Mouse (Mus musculus) kidney, postnatal 10 days (tissue): ENCODE measurements around the gene Grk2.

Experiments used
- DNase-seq: peaks from one replicate; pipeline ENCODE4 v3.0.0; 2021; ENCODE audit warnings: mixed read lengths

Grk2 gene

DNA sequence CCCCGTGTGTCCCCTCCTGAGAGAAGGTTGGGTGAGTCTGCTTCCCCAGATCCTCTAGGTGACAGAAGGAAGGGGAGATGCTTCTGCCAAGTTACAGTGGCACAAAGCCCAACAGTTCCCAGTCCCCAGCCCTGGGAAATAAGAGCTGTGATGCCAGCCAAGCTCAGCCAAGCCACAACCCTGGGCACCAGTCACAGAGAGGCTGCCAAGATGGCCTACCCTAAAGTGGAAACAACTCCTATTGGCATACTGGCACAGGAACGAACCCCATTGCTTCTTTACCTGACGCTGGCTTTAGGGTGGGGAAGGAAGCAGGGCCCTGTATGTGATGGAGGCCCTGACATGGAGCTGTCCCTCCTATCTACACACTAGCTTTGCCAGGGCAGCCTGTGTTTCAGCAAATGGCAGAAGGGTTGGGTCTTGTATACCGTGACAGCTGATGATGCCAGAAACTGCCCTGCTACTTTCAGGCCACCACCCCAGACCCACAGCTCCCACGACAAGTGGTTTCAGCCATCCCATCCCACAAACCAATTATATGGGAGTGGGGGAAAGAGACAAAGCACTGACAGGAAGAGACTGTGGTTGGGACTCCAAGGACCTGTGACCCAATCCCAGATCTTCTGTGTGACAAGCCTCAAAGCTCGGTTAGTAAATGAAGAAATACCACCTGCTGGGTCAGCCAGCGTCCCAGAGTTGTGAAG, 2.9 kb downstream of the Grk2 start:
- DNase-seq = no peak

DNA sequence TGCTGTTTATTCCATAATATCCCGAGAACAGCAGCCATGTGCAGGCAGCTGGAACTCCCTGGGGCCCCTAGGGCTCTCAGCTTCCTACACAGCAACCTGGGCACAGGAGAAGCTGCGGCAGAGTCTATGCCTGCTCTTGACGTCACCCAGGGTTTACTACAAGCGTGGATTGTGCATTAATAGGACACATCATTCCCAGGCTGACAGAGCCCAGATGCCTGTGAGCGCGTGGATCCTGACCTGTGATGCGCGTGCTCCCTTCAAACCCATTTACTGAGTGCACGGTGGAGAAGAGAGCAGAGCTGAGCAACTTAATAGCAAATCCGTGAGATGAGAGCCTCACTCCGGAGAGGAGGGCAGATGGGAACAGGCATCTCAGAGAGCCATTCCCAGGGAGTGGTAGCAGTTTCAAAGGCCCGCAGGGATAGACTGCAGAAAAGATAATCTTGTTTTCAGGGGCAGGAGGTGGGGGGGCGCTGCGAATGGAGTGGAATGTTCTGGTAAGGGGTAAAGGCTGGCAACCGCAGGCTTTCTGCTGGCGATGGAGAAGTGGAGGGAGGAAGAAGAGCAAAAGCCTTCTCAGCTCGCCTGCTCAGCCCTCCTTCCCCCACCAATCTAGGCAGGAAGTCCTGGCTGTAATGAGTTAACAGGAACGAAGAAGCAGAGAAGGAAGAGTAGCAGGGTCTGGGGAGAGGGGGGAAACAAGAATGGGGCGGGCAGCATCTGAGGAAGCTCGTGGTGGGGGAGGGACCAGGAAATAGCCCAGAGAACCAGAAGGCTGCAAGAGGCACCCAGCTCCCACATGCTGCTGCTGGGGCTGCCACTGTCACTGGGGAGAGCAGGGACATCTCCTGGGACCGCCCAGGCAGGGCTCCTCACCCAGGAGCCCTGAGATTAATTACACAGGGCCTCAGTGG, 4.0 kb downstream of the Grk2 start:
- peak; percentile 82 for DNase-seq

DNA sequence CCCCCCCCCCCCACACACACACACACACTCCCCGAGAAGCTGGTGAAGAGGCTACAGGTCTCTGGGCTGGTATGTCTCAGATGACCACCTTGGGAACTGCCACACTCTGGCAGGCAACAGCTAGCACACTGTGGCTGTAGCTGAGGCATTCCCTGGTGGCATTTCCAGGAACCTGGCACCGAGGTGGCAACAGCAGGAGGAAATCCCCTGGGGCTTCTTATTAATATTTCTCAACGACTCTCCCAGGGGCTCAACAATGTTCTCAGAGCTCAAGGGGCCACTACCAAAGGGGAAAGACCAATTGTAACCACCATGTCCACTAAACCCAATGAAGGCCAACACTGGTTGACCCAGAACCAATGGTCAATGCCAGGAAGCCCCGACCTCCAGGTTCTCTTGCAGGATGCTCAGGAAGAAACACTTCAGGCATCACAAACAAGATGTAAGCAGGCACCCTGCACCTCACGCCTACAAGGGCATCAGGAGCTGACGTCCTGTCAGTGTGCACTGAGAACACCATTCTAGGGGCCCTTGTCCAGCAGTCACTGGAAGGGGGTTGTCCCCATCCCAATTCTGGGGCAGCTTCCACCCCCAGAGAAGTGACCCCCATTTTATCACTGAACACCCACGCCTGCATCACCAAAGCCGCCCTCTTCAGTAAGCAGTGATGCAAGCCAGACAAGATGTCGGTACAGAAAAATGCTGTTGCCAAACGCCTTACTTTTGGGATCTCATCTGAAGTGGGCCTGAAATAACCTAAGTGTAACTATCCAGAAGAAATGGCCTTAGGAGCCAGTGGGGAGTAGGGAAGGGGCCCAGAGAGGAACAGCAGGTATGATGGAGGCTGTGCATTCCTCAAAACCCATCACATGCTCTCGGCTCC, 4.9 kb downstream of the Grk2 start:
- DNase-seq = no peak

DNA sequence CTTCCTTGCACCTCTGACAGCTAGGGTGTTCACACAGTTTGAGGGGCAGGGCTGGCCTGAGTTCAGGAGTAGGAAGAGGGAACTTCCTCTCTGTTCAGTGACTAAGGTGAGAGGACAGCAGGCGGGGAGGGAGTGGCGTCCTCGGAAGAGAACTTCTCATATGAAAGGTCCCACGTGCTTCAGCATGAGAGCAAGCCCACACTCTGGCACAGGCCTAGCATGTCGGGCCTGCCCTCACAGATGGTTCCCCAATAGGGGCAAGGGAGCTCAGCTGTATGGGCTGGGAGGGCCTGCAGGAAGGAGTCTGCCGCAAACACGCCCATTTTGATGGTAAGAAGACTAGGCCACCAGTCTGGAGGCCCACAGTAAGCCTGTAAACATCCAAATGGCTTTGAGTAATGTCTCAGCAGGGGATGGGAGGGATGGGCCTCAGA, 5.7 kb downstream of the Grk2 start:
- no peak for DNase-seq

DNA sequence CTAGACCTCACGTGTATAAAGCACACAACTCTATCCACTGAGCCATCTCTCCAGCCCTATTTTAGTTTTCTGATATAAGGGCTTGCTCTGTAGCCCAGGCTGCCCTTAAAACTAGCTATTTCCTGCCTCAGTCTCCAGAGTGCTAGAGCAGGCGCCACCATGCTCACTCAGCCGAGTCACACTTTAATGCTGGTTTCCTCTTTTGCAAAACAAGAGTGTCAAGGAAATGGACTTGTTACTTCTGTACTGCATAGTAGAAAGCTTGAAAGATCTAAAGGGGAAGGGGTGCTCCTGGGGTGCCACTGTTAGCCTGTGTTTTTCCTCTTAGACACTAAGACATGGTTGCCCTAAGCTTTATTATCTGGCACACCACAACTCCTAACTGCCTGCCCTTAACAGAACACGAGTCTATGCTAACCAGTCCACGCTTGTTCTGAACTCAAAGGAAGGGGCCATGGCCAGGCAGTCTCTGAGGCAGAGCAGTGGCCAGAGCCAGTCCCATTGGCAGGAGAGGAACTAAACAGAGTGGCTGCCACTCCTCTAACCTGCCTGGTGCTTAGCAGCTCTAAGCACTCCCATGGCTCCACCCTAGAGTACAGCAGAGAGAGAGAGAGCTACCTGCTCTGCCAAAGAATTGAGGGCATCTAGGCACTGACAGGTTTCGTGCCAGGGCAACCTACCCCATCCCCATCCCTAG, 6.3 kb downstream of the Grk2 start:
- no peak for DNase-seq

DNA sequence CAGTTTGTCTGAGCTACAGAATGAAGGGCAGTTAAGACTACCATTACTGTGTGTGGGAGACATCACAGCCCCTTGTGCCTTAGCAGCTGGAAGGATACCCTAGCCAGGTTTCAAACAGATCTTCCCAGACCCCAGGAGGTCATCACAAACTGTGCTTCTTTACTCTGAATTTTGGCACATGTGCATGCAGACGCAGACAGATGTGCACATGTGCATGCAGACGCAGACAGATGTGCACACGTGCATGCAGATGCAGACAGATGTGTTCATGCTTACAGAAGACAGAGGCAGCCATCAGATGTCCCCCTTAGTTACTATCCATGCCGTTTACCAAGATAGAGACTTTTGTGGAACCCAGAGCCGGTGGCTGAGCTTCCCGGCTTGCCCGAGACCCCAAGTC, 6.9 kb downstream of the Grk2 start:
- DNase-seq = no peak

DNA sequence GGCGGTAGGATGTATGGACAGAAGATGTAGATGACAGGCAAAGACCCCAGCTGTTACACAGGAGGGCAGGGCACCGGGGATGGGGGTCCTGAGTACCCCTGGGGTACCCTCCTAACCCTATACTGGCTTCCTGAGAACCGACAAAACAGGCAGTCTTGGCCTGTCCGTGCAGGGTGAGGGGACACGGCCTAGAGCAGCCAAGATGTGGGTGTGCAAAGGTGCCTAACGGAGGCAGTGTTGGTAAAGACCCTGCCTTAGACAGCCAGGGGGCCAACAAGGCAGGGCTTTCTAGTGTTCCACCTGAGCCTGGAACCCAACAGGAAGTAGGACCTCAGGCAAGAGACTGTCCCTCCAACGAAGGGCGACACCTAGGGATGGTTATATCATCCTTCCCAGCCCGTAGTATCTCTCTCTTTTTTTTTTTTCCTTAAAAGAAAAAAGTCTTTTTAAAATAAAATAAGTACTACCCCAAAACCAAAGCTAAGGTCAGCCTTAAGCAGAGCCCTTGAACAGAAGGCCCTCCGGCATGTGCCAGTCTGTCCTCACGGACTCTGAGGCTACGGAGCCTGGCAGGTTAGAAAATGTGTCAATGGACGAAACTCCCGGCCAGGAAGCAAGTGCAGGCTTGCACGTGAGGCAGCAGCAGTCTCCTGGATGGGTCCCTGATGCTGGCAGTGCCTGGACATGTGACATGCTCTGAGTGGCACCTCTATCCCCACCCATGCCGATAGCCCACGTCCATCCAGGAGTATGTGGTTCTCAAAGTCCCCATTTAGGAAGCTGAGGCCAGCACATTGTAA, 7.5 kb downstream of the Grk2 start:
- DNase-seq = no peak

DNA sequence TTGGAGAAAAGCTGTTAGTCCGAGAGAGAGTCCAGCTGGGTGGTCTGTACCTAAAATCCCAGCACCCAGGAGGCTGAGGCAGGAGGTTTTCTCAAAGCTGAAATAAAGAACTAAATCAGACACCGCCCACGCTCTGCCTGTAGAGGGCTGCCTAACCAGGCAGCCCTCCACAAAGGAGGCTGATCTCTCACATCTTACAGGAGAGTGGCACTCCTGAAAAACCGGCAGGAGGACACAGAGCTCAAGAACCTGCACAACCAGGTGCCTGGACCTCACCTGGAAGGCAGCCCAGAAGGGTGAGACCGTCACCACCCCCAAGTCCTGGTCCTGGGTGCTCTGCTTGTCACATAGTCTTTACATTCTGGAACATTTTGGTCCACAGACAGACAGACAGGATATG, 8.2 kb downstream of the Grk2 start:
- no peak for DNase-seq

DNA sequence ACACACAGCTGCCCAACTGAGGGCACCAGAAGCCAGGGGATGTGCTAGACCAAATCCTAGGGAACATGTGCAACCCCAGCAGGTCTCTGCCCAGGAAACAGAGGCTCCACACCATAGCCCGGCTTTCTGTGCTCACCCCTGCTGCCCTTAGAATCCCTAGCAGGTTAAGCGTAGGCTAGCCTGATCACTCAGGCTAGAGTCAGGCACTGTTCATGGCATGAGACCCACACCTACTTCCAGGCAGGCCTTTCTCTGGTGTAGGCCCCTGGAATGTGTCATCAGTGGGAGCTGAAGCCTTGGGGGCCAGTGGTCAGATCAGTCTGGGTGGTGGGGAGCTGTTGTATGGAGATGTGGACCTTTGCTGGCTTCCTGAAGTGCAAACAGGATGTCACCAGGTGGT, 9.4 kb downstream of the Grk2 start:
- no peak for DNase-seq

DNA sequence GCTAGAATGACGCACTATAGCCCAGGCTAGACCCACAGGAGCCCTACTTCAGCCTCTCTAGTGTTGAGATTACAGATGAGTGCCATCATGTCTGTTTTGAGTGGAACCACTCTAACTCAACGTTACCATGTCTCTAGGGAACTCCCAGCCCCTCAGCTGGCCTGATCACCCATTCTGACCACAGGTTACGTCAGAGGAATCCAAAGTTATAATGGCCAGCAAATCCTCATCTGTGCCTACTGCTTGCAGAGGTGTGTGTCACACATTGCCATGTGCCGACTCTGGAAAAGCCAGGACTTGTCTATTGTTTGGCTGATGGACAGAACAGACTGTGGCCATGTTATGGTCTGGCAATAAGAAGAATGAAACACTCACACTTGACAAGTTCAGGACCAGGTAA, 10.6 kb downstream of the Grk2 start:
- no peak for DNase-seq

DNA sequence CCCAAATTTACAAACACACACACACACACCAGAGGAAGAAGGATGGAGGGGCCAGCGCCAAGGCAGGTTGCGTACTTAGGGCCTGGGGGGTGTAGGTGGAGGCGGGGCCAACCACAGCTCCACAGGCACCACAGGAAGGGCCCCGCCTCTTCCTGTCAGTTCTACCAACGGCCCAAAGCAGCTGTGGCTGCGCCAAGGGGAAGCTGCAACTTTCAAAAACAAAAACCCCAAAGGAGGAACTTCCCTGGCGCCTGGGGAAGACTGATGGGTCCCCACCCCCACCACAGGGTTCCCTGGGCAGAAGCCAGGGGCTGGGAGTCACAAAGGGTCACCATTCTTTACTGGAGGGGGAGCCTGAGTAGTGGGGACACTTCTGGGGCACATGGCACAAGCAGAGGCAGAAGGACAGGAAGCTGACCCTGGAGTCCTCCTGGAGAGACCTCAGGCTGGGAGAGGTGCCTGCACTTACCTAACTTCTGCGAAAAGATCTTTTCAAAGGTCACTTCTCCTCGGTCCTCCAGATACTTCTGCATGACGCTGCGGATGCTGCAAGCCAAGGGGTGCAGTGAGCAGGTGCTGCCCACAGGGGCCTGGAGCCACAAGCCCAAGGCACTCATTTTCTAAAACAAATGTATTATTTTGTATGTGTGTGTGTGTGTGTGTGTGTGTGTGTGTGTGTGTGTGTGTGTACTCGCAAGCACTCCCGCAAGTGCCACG, 11.5 kb downstream of the Grk2 start:
- DNase-seq = peak; percentile 77

DNA sequence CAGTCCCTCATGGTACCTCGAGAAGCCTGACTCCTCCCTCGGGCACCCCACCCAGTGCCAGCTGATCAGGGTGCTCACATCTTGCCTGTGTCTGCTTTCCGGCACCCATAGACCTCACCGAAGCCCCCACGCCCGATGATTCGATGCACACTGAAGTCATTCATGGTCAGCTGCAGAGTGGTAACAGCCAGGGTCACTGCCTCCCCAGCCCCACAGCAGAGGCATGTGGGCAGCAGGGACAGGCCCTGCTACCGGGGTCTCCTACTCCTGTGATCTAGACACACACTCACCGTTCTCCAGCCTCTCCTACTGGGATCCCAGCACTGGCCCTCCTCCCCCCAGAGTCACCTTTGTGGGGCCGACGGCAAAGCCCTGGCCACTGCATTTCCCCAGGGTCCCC, 14.9 kb downstream of the Grk2 start:
- no peak for DNase-seq

DNA sequence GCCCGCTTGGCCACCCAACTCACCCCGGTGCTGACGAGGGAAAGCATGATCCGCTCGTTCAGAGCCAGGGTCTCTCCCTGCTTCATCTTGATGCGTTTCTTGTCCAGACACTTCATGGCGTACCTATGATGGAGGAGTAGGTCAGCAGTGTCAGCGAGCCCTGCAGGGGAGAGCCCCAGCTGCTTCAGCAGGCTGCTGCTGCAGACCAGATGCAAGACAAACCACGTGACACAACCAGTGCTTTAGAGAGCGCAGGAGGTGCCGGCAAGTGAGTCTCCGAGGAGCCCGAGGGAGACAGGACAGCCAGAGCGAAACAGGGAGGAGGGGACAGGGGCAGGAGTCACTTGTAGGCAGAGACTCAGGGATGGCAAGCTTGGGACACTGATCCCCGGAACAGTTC, 15.3 kb downstream of the Grk2 start:
- DNase-seq = no peak

DNA sequence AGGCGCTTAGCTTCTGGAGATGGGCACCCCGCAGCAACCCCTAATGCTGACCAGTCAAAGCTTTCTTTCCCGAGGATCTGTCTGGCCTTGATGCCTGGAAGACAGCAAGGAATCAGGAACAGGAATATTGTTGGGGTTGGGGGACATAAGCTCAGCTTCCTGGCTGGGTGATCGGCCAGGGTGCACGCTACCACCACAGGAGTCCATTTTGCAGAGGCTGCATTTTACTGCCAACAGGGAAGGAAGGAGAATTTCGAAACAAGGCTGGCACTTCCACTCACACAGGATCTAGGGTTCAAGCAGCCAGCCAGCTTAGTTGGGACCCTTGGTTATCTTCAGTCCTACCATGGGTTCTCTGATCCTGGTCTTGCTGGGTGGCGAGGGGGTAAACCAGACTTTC, 22.4 kb downstream of the Grk2 start:
- no peak for DNase-seq

DNA sequence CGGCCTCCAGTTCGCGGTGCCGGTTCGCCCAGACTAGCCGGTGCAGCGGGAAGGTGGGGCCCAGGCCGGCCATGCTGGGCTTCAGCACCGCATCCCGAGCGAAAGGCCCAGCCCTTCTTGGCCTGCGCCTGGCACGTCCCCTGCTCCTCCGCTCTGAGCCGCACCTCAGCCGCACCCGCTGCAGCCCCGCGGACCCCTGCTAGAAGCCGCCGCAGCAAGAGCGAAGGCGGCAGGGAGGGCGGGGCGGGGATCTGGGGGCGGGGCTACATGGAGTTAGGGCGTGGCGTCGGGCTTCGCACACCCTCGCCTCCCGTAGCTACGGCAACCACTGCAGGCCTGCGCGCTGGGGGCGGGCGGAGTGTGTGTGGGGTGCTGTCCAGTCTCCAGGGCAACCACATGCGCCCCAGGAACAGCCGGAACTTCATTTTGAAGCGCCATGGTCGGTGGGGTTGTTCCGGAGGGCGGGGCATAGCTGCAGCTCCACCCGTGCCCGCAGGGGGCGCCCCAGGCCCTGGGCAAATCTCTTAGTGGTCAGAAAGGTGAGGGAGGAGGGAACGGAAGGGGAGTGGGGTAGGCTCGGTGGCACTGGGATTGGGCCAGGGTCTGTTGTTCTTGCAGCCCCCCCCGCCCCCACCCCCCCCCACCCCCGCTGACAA, 23.0 kb downstream of the Grk2 start, which contains the start of gene Ankrd13d:
Ankrd13d (minus strand) TSS at position 240 of the 656 bp plus-strand sequence.
- DNase-seq = peak; percentile 92

DNA sequence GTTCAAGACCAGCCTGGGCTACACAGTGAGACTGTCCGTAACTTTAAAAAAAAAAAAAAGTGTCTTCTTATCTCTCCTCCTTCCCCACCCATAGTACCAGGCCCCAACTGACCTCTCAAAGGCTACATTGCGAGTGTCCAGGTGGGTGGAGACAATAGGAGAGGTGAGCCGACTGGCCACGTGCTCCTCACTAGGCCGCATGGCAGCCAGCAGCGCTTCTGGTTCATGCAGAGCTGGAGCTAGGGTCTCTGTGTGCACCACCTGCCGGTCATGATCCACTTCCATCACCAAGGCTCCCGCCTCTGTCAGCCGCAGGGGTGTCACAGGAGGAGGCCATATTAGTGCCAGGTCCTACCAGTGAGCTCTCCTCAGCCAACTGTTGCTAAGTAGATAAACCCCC, 25.6 kb downstream of the Grk2 start:
- no peak for DNase-seq

DNA sequence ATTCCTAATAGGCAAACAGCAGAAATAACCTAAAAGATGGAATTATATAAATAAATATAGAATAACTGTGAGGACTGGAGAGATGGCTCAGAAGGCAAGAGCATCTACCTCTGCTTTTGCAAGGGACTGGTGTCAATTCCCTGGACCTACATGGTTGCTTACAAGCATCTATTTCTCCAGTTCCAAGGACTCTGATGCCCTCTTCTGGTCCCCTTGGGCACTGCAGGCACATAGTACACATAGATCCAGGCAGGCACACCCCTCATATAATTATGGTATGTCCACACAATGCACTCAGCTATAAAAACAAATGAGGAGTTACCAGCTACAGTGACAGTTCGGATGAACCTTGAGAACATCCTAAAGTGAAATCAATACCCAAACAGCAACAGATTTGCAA, 26.5 kb downstream of the Grk2 start:
- DNase-seq = no peak

DNA sequence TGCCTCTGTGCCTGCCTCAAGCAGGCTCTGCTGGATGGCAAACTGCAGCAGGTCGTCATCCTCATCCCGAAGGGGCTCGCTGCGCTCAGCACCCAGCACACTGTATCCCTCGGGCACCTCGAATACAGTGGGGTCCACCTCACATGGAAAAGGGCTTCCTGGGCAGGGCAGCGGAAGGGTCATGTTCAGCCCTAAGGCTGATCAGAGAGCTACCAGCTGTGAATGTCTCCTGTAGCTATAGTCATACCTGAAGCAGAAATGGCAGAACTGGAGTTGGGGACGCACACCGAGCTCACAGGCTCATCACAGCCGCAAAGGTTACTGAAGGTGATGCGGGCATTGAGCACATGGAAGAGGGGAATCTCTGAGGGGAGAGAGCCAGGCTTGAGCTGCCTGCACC, 35.0 kb downstream of the Grk2 start:
- DNase-seq = no peak

DNA sequence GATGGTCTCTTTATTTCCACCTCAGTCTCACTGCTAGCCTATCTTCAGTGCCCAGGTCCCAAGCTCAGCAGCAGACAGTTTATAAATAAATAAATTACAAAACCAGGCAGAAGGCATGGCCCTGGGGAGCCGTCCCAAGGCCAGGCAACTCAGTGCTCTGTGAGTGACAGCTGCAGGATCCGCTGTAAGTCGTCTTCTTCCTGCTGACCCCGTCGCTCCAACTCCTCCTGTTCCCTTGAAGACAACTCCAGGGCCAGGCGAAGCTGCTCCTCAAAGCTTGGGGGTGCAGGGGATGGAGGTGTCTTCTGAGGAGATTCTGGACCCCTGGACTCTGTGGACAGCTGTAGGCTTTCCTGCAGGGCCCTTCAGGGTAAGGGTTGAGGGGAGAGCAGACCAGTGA, 35.8 kb downstream of the Grk2 start:
- DNase-seq = no peak

DNA sequence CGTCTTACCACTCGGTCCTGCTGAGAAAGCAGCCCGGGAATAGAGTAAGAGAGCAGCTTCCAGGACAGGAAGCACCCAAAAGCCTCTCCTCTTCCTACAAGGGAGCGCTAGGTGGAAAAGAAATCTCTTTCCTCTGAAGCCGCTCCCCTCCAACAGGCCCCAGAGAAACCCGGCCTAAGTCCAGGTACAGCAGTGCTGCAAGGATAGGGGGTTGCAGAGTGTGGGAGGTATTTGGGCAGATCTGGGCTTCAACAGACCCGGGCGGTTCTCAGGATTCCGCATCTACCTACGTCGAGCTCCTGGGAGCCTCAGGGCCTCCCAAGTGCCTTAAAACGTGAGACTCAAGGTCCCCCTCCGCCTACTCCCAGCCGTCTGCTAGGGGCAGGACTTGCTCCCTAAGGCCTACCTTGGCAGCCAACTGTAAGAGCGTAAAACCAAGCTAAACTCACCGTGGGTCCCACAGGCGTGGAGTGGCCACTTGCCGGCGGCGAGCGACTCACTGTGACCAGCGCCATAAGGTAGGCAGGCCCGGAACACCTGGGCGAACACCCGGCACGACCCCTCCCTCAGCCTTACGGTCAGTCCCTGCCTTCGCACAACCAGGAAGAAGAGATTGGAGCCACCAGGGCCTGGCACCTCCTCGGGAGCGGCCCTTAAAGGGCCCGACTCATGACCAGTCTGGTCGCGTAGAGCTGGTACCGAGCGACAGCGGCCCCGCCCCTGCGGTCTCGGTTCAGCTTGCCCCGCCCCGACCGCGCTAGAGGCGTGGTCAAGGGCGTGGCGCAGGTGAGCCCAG, 37.3 kb downstream of the Grk2 start, which contains the start of gene Ssh3:
Ssh3 (minus strand) TSS at position 615 of the 796 bp plus-strand sequence.
- peak; percentile 89 for DNase-seq
